Mouse (Mus musculus) heart, adult 2 months (tissue): ENCODE measurements at regions not wholly inside any gene's neighbourhood (a gene's known extent, or its start where the extent isn't known, plus 50 kb on each side); places are given as distances from the start of the nearest gene placed in this dataset.

Experiments
- CTCF ChIP-seq: fragments of 200-600 bp; IDR thresholded peaks from 2 replicates; pipeline ENCODE4 v1.8.1; 2022; ENCODE audit warnings: antibody characterized with exemption, mild to moderate bottlenecking, moderate library complexity
- POLR2A ChIP-seq: fragments of 200-500 bp; IDR thresholded peaks from 2 replicates; pipeline ENCODE4 v1.6.1; 2011; ENCODE audit warnings: mild to moderate bottlenecking, low read depth, low read length, control low read depth; ENCODE audit not compliant: insufficient read depth

GRCm38 (mm10) chr8:46931267-46931666 lies 55.4 kb upstream of the Enpp6 start:
- TF ChIP-seq CTCF = no peak
- TF ChIP-seq POLR2A = no peak
